Mouse (Mus musculus) adrenal gland, adult 2 months (tissue): ENCODE results near the gene E030018B13Rik. TPM values are rescaled to one million over a fixed set of nuclear protein-coding genes. Genes with fewer than 3 reads are reported as not detected.

ENCODE experiments used
- DNase-seq: peaks from one replicate; pipeline ENCODE4 v3.0.0; 2021
- long read RNA-seq: library from polyadenylated mRNA; stranded (forward); transcript quantifications from one replicate; pipeline ENCODE4 v2.0.0, GENCODE M21; 2021
- polyA plus RNA-seq: library from polyadenylated mRNA; depleted of rRNA; stranded (reverse); fragments of >200 nt; gene quantifications from 2 replicates; pipeline ENCODE4 v1.2.3, GENCODE M21; 2012; rRNA removed
- total RNA-seq, 2 experiments: library from RNA; stranded (reverse); gene quantifications; 2 replicates each; pipeline ENCODE4 v1.2.3; 2021

The E030018B13Rik gene
- total RNA-seq (not detected), polyA plus RNA-seq (not detected in 2 replicates)
- long read RNA-seq: 0 reads

DNA sequence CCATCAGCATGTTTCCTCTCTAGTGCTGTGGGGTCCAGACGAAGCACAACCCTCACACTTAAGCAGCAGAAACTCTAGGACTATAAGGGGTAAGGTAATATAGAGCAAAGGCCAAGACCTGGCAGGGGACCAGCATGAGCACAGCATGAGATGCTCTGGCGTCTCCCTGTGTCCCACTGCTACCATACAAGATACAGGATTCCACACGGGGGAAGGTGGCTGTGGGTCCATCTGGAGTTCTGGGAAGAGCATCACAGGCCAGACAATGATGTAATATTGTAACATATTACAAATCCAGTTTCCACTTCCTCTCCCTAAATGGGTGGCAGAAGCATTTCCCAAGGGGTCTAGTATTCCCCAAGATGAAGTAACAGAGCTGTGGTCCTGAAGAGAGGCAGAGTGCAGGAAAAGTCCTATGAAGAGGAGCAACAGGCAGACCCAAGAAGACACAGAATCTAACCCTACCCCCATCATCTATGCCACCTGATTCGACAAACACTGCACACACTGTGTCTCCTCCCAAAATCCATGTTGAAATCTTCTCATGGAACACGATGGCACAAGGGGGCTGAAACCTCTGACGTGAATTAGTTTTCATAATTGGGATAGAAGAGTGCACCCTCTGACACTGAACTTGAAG is at the start of gene E030018B13Rik:
Gene E030018B13Rik, plus strand, starts transcription at position 590 of the 640 bp plus-strand sequence.
- DNase-seq: no peak

DNA sequence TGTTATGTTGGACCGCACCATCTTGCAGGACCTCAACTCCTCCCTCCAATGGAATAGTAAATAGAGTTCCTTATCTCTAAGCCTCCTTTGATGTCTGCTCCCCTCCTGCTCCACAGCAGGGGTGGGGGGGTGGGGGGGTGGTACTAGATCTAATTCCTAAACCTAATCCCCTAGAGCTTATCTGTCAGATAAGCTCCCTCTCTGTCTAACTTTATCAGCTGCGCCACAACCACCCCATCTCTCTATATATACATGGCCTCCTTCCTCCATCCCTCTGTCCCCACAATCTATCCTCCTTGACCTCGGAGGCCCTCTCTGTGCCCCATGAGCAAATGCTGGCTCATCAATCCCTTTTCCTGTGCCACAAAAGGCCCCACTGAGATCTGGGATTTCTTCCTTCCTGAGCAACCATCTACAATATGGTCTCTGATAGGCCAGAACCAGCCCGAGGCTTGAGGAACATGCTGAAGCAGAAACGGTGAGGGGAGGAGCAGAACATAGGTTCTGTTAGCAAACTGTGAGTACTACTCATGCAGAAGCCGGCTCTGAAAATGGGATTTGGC is 48.2 kb upstream of the E030018B13Rik start:
- no peak for DNase-seq

DNA sequence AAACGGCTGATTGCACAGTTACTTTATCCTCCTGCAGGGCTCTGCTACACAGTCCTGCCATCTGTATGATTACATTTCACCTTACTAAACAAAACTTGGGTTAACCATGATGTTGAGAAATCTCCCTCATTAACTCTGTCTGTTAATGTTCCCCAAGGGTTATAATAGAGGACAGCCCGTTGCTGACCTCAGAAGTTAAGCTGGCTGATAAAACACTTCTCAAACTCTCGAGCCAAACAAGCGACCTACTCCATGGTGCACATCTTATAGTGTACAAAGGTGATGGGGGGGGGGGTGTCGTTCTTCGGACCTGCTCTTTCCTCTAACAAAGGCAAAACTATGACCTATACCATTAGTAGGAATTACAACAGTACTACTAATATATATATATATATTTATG is 45.0 kb upstream of the E030018B13Rik start:
- no peak for DNase-seq

DNA sequence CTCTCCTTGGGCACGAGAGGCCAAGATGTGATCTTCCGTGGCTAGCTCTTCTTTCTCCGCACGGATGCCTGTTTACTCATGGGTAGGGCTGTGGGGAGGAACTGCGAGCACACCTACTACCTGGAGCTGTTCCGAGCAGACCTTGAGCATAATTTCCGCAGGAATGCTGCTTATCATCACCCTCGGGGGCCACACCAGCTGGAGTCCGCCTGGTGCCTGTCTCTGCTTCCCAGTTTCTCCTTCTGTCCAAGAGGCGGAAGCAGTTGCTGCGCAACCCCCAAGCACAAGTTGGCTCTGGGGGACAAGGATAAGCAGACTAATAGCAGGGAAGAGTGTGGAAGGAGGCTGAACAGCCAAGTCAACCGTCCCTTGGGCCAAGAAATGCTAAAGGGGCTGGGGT is 42.8 kb upstream of the E030018B13Rik start:
- DNase-seq: no peak

DNA sequence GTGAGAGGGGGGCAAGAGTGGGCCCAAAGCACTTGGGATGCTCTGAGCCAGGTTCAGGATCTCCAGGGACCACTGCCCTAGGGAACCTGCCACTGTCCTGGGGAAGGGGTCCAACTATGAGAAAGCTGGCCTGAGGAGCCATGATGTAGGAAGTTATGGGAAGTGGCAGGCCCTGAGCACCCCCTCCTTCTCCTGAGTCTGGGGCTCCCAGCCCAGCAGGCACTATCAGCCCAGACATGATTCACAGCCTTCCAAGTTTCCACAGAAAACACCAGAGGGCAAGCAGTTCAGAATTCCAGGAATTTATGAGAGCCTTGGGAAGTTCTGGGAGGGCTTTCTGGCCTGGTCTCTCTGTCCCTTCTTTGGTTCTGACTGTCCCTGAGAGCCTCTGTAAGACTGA is 41.0 kb upstream of the E030018B13Rik start:
- no peak for DNase-seq

DNA sequence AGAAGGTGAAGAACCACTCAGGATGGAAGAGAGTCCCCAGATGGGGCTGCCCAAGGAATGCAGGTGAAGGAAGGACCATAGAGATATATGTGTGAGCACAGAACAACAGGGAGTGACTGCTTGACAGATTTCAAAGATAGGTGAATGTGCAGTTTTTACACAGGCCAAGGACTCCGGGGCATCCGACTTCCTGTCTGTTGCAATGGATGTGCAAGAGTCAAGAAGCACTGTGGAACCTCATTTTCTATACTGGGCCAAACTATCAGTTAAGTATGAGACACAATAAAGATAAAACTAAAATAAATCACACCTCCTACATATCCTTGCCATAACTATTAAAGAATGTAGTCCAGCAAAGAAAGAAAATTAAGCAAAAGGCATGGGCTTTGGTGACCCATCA is 40.0 kb upstream of the E030018B13Rik start:
- DNase-seq: no peak

DNA sequence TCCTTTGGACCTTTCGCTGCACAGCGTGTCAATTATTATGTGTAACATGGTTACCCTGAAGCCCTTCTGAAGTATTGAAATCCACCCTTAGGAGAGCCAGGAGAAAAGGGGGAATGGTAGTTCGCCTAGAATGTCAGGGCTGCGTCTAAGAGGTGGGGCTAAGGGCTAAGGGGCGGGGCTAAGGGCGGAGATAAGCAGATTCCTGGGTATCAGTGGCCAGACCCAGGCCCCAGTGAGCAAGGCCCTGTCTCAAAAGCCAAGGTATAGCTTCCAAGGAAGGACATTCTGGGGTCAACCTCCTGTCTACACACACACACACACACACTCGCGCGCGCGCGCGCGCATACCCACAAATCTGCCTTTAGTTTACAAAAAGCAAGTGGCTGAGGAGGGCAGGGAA is 39.0 kb upstream of the E030018B13Rik start:
- no peak for DNase-seq

DNA sequence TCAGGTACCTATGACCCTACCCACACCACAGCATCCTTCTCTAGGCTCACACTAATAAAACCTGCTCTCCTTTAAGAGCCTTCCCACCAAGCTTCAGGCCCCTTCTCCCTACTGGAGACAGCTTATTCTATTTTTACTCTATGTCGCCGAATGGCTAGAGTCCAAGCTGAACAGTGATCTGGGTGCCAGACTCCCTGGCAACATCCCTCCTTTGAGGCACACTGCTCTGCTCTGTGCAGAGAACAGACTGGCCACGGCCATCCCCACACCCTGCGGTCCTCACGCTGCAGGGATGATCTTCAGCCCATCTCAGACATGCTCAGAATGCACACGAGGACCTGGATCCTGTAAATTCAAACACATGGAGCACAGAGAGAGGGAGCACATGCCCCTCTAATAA is 37.1 kb upstream of the E030018B13Rik start:
- no peak for DNase-seq

DNA sequence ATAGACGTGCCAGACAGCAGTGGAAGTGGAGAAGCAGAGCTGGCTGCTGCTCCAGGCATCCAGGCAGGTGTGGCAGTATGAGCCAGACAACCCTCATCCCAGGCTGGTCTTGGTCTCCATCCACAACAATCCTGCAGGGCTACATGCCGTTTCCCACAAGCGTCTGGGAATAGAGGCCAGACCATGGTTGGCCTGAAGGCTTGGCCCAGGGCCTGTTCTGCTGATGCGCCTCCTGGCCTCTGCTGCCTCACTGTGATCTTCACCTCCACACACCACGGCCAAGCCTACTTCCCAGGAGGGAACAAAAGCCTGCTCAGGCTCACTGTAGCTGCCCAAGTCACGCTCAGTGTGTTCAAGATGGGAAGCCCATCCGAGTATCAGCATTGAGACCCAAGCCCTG is 33.9 kb upstream of the E030018B13Rik start:
- DNase-seq: no peak

GRCm38 (mm10) chr7:63885025-63885424 is 31.6 kb upstream of the E030018B13Rik start:
- no peak for DNase-seq

- DNase-seq: peak; percentile 55
Measured at GRCm38 (mm10) chr7:63887034-63887551, 29.6 kb upstream of the E030018B13Rik start.

- DNase-seq: no peak
Measured at GRCm38 (mm10) chr7:63887602-63888123, 29.0 kb upstream of the E030018B13Rik start.

DNA sequence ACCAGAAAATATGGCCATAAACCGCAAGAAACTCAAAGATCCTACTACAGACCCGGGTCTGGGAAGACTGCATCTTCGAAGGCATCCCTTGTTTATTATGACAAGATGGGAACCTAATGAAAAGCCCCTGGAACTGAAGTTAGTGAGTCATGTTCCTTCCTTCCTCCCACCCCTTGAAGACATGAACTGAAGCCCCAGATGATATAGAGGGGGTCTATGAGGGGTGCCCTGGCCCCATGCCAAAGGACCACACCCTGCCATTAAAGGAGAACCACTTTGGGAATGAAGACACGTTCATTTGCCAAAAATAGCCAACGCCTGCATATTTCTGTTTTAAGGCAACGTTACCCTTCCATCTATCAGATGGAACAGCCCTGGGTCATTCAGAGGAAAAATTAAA is 28.0 kb upstream of the E030018B13Rik start:
- no peak for DNase-seq

GRCm38 (mm10) chr7:63889116-63889975 is 27.3 kb upstream of the E030018B13Rik start:
- DNase-seq: no peak

- no peak for DNase-seq
Measured at GRCm38 (mm10) chr7:63891488-63892075, 25.1 kb upstream of the E030018B13Rik start.

DNA sequence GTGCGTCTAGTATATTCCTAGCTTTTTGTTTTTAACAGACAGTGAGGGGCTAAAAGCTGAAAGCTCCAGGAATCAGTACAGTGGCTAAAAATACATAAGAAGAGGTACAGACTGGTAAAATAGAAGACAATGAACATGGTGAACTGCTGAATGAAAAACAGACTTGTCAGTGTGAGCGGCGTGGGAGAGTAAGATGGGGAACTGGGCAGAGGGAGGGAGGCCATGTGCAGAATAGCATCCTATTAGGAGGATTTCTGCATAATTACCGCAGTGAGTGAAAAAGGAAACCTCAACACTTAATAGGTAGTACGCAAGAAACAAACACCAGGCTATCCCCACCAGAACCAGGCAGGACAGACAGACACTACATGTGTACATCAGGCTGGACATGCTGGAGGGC is 23.5 kb upstream of the E030018B13Rik start:
- DNase-seq: no peak

DNA sequence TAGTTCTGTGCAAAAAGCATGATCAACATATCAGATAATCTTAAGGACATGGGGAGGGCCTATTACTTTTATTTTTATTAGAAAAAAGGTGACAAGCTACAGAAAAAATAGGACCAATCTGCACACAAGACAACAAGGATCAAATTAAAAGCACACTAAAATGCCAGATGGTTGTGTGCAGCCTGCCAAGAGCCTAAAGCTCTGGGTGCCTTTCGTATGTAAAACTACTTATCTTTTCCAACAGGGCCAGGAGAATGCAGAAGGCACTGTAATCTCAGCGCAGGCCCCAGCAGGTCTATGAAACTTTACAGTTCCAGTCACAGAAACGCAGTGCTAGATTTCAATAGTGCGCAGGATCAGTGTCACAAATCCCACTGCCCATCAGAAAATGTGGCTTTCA is 22.9 kb upstream of the E030018B13Rik start:
- DNase-seq: no peak

GRCm38 (mm10) chr7:63894662-63895061 is 22.0 kb upstream of the E030018B13Rik start:
- no peak for DNase-seq

DNA sequence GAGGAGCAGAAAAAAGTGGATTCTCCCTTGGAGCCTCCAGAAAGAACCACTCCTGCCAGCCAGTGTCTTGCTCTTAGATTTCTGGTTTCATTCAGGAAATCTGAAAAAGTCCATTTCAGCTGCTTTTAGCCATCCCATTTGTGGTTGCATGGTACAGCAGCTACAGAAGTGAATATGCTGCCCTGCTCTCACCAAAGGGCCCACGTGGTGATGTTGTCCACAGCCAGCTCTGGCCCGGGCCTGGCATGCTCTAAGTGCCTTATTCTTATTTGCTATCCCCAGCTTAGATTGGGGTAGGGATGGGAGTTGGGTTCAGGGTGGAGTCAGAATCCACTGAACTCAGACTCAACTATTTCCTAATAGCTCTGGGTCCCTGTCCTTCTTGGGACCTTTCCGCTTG is 21.4 kb upstream of the E030018B13Rik start:
- DNase-seq: no peak

DNA sequence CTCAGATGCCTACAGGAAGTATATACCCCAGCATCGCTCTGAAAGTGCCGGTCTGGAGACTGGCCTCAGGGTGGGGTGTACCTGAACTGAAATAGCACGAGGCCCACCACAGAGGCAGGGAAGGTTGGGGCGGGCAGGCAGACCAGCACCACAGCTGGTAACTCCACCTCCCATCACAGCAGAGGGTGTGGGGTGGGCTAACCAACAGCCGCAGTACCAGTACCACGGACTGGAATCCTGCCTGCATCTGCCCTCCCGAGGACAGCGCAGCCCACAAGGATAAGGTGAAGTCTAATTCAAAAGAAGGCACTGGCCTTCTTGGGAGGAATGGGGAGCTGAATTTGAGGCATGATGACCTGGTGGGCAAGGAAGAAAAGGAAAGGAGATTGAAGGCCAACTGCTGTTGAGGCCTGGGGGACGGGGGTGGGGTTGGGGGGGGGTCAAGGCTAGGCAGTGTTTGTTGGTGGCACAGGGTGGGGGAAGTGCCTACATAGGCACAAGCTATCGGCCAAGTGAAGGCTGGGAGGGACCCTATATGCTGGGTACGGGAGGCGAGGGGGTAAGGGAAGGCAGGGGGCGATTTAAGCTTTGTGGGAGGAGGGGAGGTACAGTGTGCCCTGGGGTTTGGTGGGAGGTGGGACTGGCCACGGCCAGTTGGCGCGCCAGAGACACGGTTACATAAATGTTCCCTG is 20.2 kb upstream of the E030018B13Rik start:
- no peak for DNase-seq

DNA sequence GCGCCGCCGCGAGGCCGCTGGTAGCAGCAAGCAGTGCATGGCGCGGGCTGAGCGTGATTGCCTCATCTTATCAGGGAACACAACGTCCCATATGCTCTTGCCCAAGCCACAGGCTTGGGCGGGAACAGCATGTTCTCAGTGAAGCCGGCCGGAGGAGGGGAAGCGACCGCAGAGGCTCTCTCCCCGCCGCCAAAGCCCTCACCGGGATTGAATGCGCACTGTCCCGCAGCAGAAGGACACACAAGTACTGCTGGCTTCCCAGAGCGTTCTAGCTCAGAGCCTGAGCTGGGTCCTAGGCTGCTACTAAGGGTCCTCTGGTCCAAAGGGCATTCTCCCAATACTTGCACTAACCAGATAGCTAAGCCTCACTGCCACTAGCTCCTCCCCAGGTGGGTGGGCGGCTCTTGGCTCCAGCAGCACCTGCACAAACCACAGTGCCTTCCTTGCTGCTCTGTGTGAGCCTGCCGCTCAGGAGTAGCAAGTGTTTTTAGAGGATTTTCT is 19.6 kb upstream of the E030018B13Rik start:
- DNase-seq: peak; percentile 93
